Mouse (Mus musculus) hindbrain, embryonic 15.5 days (tissue): ENCODE measurements at regions not wholly inside any gene's neighbourhood (a gene's known extent, or its start where the extent isn't known, plus 50 kb on each side); places are given as distances from the start of the nearest gene placed in this dataset.

Experiments
- ATAC-seq: fragments of 200-750 bp; cut with Nextera tagmentation; 2 replicates; pipeline ENCODE4 v1.8.0; 2017; ENCODE audit warnings: low read depth, moderate number of reproducible peaks, moderate TSS enrichment; ENCODE audit not compliant: low FRiP score
- H3K27ac ChIP-seq: fragments of 300-500 bp; sonication (generic); replicated peaks from 2 replicates; pipeline ENCODE4 v1.5.1; 2015; ENCODE audit warnings: mild to moderate bottlenecking, inconsistent platforms
- H3K27me3 ChIP-seq: fragments of 300-500 bp; sonication (generic); 2 replicates; pipeline ENCODE4 v1.6.1; 2015; ENCODE audit warnings: control low read depth, inconsistent platforms
- H3K36me3 ChIP-seq: fragments of 300-500 bp; sonication (generic); 2 replicates; pipeline ENCODE4 v1.6.1; 2015; ENCODE audit warnings: control low read depth, inconsistent platforms
- H3K4me1 ChIP-seq: fragments of 300-500 bp; sonication (generic); replicated peaks from 2 replicates; pipeline ENCODE4 v1.6.1; 2015; ENCODE audit warnings: control low read depth, inconsistent platforms
- H3K4me2 ChIP-seq: fragments of 300-500 bp; sonication (generic); 2 replicates; pipeline ENCODE4 v1.6.1; 2015; ENCODE audit warnings: moderate library complexity, mild to moderate bottlenecking, inconsistent platforms
- H3K4me3 ChIP-seq: fragments of 300-500 bp; sonication (generic); 2 replicates; pipeline ENCODE4 v1.5.1; 2015; ENCODE audit warnings: mild to moderate bottlenecking, inconsistent platforms
- H3K9ac ChIP-seq: fragments of 300-500 bp; sonication (generic); 2 replicates; pipeline ENCODE4 v1.6.1; 2015; ENCODE audit warnings: inconsistent platforms
- H3K9me3 ChIP-seq: fragments of 300-500 bp; sonication (generic); 2 replicates; pipeline ENCODE4 v1.6.1; 2016; ENCODE audit warnings: control low read depth, inconsistent platforms
- WGBS: fragments of 180-500 bp; shearing (Covaris S2); methylation state at CpG from one replicate; pipeline ENCODE4 v1.1.7; 2015; 5-methylcytosine and 5-hydroxymethylcytosine counted together

DNA sequence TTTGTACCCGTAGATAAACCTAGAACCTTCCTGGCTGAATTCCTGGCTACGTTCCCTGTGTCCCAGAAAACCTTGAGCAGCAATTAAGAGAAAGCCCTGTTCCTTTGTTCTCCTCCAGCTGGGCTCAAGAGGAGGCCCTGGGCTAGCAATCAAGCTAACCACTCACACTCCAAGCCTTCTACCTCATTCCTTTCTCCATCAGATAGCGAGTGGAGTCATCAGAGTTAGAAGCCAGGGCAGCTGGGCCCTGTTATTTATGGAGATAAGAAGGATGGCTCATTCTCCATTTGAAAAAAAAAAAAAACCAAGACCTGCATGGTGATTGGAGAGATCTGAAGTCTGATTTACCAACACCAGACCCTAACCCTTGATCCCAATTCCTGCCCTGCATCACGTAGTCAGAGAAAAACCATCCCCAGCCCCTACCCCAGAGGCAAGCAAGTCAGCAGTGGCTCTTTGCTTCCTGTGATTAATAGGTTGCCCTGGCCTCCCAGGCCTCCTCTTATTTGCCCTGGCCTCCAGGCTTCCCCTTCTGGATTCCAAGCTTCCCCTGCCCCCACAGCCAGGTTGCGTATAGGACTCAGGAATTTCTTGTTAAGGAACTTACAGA is 181.3 kb upstream of the Bcor start:
- H3K4me1 ChIP-seq, result no peaks in the 10 kb centered on the region
- H3K9ac ChIP-seq, result no peak overlapping the region
- H3K27me3 ChIP-seq, result no peaks in the 10 kb centered on the region
- H3K9me3 ChIP-seq, result no peaks in the 10 kb centered on the region
- H3K36me3 ChIP-seq, result no peaks in the 10 kb centered on the region
- H3K27ac ChIP-seq, result no peak overlapping the region
- no peak overlapping the region for H3K4me3 ChIP-seq
- ATAC-seq, result no peak
- WGBS, result 65% methylated on average over 5 of the region's 5 CpGs
- H3K4me2 ChIP-seq, result no peak overlapping the region

DNA sequence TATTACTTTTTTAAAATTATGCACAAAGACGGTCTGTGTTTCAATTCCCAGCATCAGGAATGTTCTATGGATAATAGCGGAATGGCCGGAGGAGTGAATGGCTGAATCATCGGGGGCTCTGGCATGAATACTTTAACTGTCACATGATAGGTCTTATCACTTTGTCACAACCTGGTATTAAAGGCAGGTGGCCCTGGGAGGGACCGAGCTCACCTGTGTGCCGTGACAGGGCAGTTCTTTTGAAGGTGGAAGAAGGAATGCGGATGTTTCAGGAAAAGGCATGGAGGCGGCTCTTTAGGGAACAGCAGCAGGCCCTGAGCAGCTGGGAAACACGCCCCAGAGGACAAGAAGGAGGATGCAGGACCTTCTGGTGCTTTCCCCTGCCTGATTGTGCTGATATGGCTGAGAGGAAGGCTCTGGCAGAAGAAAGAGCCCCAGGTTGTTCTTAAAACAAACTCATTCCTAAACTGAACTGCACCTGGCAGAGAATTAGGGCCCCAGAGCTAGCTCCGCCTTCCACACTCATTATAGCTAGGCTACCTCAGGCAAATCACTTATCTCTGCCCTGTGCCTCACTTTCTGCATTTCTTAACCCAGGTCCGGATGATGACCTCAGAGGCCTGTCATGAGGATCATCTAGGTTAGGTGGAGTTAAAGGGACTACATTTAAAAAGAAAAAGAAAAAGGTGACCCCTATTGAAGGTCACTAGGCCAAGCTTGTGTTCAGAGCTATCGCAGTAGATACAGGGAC is 184.8 kb upstream of the Bcor start:
- no peaks in the 10 kb centered on the region for H3K9me3 ChIP-seq
- no peak overlapping the region for H3K9ac ChIP-seq
- 92% methylated on average over 12 of the region's 12 CpGs for WGBS
- H3K36me3 ChIP-seq, result no peaks in the 10 kb centered on the region
- H3K4me3 ChIP-seq, result no peak overlapping the region
- H3K27me3 ChIP-seq, result no peaks in the 10 kb centered on the region
- H3K27ac ChIP-seq, result no peak overlapping the region
- no peak overlapping the region for H3K4me2 ChIP-seq
- no peaks in the 10 kb centered on the region for H3K4me1 ChIP-seq
- no peak for ATAC-seq

GRCm38 (mm10) chrX:12346856-12347255 is 186.7 kb upstream of the Bcor start:
- Histone ChIP-seq H3K4me3 (no peak overlapping the region), H3K4me2 (no peak overlapping the region), H3K9me3 (no peaks in the 10 kb centered on the region), H3K9ac (no peak overlapping the region), H3K36me3 (no peaks in the 10 kb centered on the region), H3K4me1 (no peaks in the 10 kb centered on the region), H3K27ac (no peak overlapping the region), H3K27me3 (no peaks in the 10 kb centered on the region)
- no peak for ATAC-seq
- 81% methylated on average over 3 of the region's 3 CpGs for WGBS

- ATAC-seq, result no peak
- H3K4me3 ChIP-seq, result no peak overlapping the region
- WGBS, result 50% methylated on average over 8 of the region's 8 CpGs
- H3K27ac ChIP-seq, result no peak overlapping the region
- no peaks in the 10 kb centered on the region for H3K9me3 ChIP-seq
- no peak overlapping the region for H3K9ac ChIP-seq
- H3K4me1 ChIP-seq, result no peaks in the 10 kb centered on the region
- H3K4me2 ChIP-seq, result no peak overlapping the region
- H3K27me3 ChIP-seq, result no peaks in the 10 kb centered on the region
- H3K36me3 ChIP-seq, result no peaks in the 10 kb centered on the region
Measured at GRCm38 (mm10) chrX:12348117-12348516, 188.0 kb upstream of the Bcor start.

- H3K9ac ChIP-seq, result no peak overlapping the region
- no peaks in the 10 kb centered on the region for H3K4me1 ChIP-seq
- H3K9me3 ChIP-seq, result no peaks in the 10 kb centered on the region
- no peak overlapping the region for H3K27ac ChIP-seq
- no peaks in the 10 kb centered on the region for H3K36me3 ChIP-seq
- no peak overlapping the region for H3K4me3 ChIP-seq
- ATAC-seq, result no peak
- H3K4me2 ChIP-seq, result no peak overlapping the region
- 100% methylated on average over 2 of the region's 2 CpGs for WGBS
- no peaks in the 10 kb centered on the region for H3K27me3 ChIP-seq
Measured at GRCm38 (mm10) chrX:12354875-12355274, 194.7 kb upstream of the Bcor start.

- H3K27me3 ChIP-seq, result 0 out of 2 replicates have a peak, but pooled peaks cover 2% of the 10 kb centered on the region
- no peak overlapping the region for H3K4me3 ChIP-seq
- no peak overlapping the region for H3K9ac ChIP-seq
- 62% methylated on average over 1 of the region's 1 CpGs for WGBS
- H3K27ac ChIP-seq, result no peak overlapping the region
- ATAC-seq, result no peak
- H3K4me2 ChIP-seq, result no peak overlapping the region
- no peaks in the 10 kb centered on the region for H3K9me3 ChIP-seq
- H3K36me3 ChIP-seq, result no peaks in the 10 kb centered on the region
- no peaks in the 10 kb centered on the region for H3K4me1 ChIP-seq
Measured at GRCm38 (mm10) chrX:12358026-12358425, 197.9 kb upstream of the Bcor start.

DNA sequence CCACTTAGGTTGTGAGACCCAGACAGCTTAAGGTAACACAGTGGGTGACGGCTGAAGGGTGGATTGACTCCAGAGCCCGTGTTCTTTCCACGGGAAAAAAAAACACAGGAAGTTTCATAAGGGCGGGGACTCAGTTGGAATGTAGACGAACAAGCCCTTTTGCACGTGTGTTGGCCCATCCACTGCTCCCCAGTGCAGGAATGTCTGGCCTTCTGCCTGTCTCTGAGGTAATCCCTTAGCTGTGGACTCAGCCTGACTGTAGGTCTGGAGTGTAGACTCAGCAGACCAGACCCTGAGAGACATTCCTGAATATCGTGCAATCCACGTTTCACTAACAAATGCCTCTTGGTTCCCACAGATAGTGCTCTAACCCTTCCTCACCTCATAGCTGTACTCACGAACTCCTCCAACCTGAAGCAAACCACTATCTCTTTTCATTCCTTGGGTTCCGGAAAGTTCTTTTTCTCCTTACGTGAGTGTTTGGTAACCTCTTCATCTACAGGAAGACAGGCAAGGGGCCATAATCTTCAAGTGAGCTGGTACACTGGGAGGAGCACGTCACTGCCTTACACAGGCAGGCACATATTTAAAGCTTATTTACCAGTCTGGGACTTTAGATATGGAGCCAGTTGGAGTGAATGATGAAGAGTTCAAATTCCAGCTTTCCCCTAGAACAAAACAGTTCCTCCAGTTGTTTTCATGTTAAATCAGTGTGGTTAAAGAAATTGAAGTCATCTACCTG is 205.6 kb upstream of the Bcor start:
- ATAC-seq, result no peak
- no peaks in the 10 kb centered on the region for H3K36me3 ChIP-seq
- H3K4me1 ChIP-seq, result no peaks in the 10 kb centered on the region
- H3K4me3 ChIP-seq, result no peak overlapping the region
- no peak overlapping the region for H3K27ac ChIP-seq
- no peak overlapping the region for H3K9ac ChIP-seq
- H3K9me3 ChIP-seq, result no peaks in the 10 kb centered on the region
- WGBS, result 77% methylated on average over 12 of the region's 12 CpGs
- H3K27me3 ChIP-seq, result no peaks in the 10 kb centered on the region
- H3K4me2 ChIP-seq, result no peak overlapping the region

- Histone ChIP-seq H3K4me2 (no peak overlapping the region), H3K9ac (no peak overlapping the region), H3K27me3 (no peaks in the 10 kb centered on the region), H3K9me3 (no peaks in the 10 kb centered on the region), H3K36me3 (no peaks in the 10 kb centered on the region), H3K27ac (no peak overlapping the region), H3K4me3 (no peak overlapping the region), H3K4me1 (no peaks in the 10 kb centered on the region)
- ATAC-seq, result no peak
- 80% methylated on average over 6 of the region's 6 CpGs for WGBS
Measured at GRCm38 (mm10) chrX:12366801-12367200, 206.6 kb upstream of the Bcor start.

DNA sequence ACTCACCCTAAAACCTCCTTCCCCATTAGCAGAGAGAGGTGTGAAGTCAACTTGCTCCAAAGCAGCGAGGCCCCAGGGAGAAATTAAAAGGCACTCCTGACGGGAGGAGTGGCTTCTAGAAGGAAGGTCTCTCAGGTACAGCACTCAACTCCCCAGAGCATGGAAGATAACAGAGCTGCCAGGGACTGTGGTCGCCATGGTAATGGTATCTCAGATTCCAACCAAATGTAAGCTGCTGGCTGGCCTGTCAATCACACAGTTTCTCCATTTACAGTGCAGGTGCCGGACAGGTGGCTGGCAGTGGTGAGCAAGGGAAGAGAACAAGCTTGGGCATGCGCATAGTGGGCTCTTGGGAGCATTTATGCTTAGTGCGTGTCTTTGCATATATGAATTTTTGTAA is 213.5 kb upstream of the Bcor start:
- WGBS, result 63% methylated on average over 6 of the region's 6 CpGs
- Histone ChIP-seq H3K4me2 (no peak overlapping the region), H3K27ac (no peak overlapping the region), H3K9me3 (no peaks in the 10 kb centered on the region), H3K9ac (no peak overlapping the region), H3K27me3 (no peaks in the 10 kb centered on the region), H3K36me3 (no peaks in the 10 kb centered on the region), H3K4me1 (no peaks in the 10 kb centered on the region), H3K4me3 (no peak overlapping the region)
- ATAC-seq, result no peak

DNA sequence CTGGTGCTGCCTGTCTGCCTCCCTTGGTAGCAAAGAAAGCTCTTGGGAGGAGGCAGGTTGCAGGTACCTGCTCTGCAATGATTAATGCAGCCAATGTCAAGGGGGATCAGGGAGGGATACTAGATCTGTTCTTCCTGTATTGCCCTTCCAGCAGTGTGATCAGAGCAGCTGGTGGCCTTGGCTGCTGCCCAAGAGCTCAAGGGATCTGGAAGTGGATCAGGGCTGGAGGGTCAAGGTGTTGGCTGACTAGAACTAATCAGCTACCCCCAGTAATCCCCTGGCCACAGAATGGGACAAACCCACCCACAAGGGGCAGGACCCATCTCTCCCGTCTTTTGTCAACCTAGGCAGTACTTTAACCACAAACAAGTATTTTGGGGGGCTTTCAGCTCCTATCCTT is 211.8 kb upstream of the Atp6ap2 start:
- no peak overlapping the region for H3K27ac ChIP-seq
- no peak overlapping the region for H3K4me2 ChIP-seq
- no peaks in the 10 kb centered on the region for H3K36me3 ChIP-seq
- H3K9ac ChIP-seq, result no peak overlapping the region
- no peaks in the 10 kb centered on the region for H3K9me3 ChIP-seq
- 62% methylated on average over 1 of the region's 1 CpGs for whole genome bisulfite sequencing
- no peaks in the 10 kb centered on the region for H3K27me3 ChIP-seq
- ATAC-seq, result no peak
- H3K4me1 ChIP-seq, result no peaks in the 10 kb centered on the region
- no peak overlapping the region for H3K4me3 ChIP-seq

DNA sequence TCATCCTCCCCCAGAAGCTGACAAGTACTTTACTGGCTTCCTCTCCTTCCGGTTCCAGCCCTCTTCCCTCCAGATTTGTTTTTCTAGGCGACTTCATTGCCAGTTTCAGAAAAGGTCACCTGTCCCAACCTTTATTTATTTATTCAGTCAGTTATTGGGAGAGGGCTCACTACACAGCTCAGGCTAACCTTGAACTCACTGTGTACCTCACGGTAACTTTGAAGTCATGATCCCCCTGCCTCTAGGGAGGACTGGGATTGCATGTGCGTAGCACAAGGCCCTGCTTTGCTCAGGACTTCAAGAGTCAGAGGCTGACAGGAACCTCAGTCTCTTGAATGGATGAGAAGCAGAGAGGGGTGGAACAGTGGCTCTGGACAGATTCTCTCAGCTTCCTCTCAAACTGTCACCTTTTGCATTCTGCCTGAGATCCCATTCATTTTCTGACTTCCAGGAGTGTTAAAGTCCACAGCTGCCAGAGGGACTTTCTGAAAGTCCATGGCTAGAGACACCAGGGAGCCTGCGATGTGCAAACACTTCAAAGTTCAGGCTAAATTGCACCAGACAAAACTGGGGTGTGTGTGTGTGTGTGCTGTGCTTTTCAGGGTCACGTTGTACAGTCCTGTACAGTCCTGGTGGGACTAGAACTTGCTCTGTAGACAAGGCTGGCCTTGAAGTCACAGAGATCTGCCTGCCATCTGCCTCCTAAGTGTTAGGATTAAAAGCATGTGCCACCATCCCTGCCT is 211.2 kb upstream of the Atp6ap2 start:
- WGBS, result 87% methylated on average over 6 of the region's 6 CpGs
- Histone ChIP-seq H3K36me3 (no peaks in the 10 kb centered on the region), H3K27ac (no peak overlapping the region), H3K4me3 (no peak overlapping the region), H3K4me1 (no peaks in the 10 kb centered on the region), H3K27me3 (no peaks in the 10 kb centered on the region), H3K9ac (no peak overlapping the region), H3K9me3 (no peaks in the 10 kb centered on the region), H3K4me2 (no peak overlapping the region)
- no peak for ATAC-seq

DNA sequence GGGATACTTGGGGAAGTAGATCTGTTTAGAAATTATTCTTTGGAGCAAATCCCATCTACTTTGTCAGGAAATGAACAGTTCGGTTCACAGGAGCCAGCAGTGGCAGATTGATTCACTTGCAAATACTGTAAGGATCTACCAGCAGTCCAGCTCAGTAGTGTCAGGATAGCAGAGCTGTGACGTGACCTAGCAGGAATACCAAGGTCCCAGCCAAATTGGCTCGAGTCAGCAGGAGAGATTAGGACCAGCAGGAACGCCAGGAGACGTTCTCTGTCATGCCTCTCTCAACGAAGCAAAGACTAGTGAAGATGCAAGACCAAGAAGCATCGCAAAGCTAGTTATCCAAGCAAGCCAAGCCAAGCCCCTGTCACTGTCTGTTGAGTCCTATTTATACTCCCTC is 210.2 kb upstream of the Atp6ap2 start:
- H3K4me1 ChIP-seq, result no peaks in the 10 kb centered on the region
- H3K27me3 ChIP-seq, result no peaks in the 10 kb centered on the region
- H3K27ac ChIP-seq, result no peak overlapping the region
- H3K9ac ChIP-seq, result no peak overlapping the region
- no peak overlapping the region for H3K4me2 ChIP-seq
- WGBS, result 75% methylated on average over 7 of the region's 7 CpGs
- ATAC-seq, result no peak
- no peak overlapping the region for H3K4me3 ChIP-seq
- no peaks in the 10 kb centered on the region for H3K9me3 ChIP-seq
- no peaks in the 10 kb centered on the region for H3K36me3 ChIP-seq
